8 mouse cellular contexts compared by ENCODE assay signal in the genomic region with DNA sequence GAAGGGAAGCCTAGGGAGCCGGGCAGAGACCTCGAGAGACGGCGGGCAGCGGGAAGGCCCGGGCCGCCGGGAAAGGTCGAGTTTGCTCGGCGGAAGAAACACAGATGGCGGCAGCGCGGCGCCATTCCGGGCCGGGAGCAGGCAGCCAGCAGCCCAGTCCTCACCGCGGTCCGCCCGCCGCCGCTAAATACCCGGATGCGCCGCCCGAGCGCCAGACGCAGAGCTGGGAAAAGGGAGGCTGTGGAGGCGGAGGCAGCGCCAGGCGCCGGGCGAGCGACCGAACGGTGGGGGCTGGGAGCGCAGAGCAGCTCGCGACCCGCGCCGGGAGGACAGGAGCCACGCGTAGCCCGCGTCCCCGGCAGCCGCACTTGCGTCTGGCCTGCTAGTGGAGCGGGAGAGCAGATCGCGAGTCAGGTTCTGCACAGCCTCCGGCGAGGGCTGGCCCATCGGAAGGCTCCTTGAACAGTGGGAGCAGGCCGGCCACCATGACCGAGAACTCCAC. TPM values are rescaled to one million over a fixed set of nuclear protein-coding genes. Genes with fewer than 3 reads are reported as not detected.
A peak's percentile ranks its signal among the peaks of the same experiment; 100 is the strongest.
DNase-seq lines count a peak whose midpoint lies in the region; ATAC-seq lines count a peak whose summit lies in the region.

A gene (plus strand): TSS at position 214 of the 502 bp plus-strand sequence.

- H3K36me3 ChIP-seq in forebrain, embryonic 10.5 days (replicated peaks): no peaks in the 10 kb centered on the region
- no peaks in the 10 kb centered on the region for H3K36me3 ChIP-seq in heart, embryonic 14.5 days (ENCODE audit: control insufficient read depth, insufficient read depth, low read length)
- no peaks in the 10 kb centered on the region for H3K36me3 ChIP-seq in liver, embryonic 12.5 days
- no peaks in the 10 kb centered on the region for H3K36me3 ChIP-seq in splenic B cell, adult 2 months (ENCODE audit: control insufficient read depth, insufficient read depth, low read length, poor library complexity, severe bottlenecking)

- H3K27me3 ChIP-seq in forebrain, embryonic 10.5 days (ENCODE audit: poor library complexity, severe bottlenecking): peaks cover 32% of the 10 kb centered on the region
- H3K27me3 ChIP-seq in heart, embryonic 14.5 days (ENCODE audit: control insufficient read depth, insufficient read depth, low read length): no peaks in the 10 kb centered on the region
- peaks cover 94% of the 10 kb centered on the region for H3K27me3 ChIP-seq in liver, embryonic 12.5 days (replicated peaks)
- no peaks in the 10 kb centered on the region for H3K27me3 ChIP-seq in splenic B cell, adult 2 months (ENCODE audit: control insufficient read depth, insufficient read depth, low read length, poor library complexity, severe bottlenecking)

- H3K9ac ChIP-seq in heart, embryonic 14.5 days (ENCODE audit: low read length): peak within 1 kb of the TSS; percentile 99
- peak within 1 kb of the TSS; percentile 91 for H3K9ac ChIP-seq in liver, embryonic 12.5 days

- peak; percentile 88 for DNase-seq in CD4-positive helper T cell, adult 2 months (ENCODE audit: low read depth, low spot score)
- peak; percentile 58 for DNase-seq in brain, embryonic 18.5 days (ENCODE audit: low read depth, low spot score)
- DNase-seq in forebrain, embryonic 10.5 days (ENCODE audit: extremely low spot score, low spot score): peak; percentile 91
- peak; percentile 96 for DNase-seq in kidney, postnatal 14 days
- peak; percentile 88 for DNase-seq in naive thymus-derived CD4-positive, alpha-beta T cell, adult 2 months (ENCODE audit: low read depth)
- DNase-seq in splenic B cell, adult 2 months (ENCODE audit: low read depth, low spot score): peak; percentile 63

- peak within 1 kb of the TSS; percentile 97 for H3K4me2 ChIP-seq in heart, embryonic 14.5 days (ENCODE audit: low read length)
- peak within 1 kb of the TSS; percentile 89 for H3K4me2 ChIP-seq in liver, embryonic 12.5 days

- H3K4me3 ChIP-seq in forebrain, embryonic 10.5 days: peak within 1 kb of the TSS; percentile 73
- H3K4me3 ChIP-seq in heart, embryonic 14.5 days (ENCODE audit: control insufficient read depth in 1 of 2, insufficient read depth in 1 of 2, low read depth in 1 of 2, low read length in 2 of 2): peak within 1 kb of the TSS; percentile 64 to 81
- H3K4me3 ChIP-seq in liver, embryonic 12.5 days: peak within 1 kb of the TSS; percentile 65

- no peaks in the 10 kb centered on the region for H3K9me3 ChIP-seq in forebrain, embryonic 10.5 days
- no peaks in the 10 kb centered on the region for H3K9me3 ChIP-seq in heart, embryonic 14.5 days (ENCODE audit: control insufficient read depth, low read length)
- no peaks in the 10 kb centered on the region for H3K9me3 ChIP-seq in liver, embryonic 12.5 days (replicated peaks)

- under 1% methylated on average over 58 of the region's 58 CpGs for WGBS in forebrain, embryonic 10.5 days
- whole genome bisulfite sequencing in heart, embryonic 14.5 days: 0% methylated on average over 43 of the region's 58 CpGs
- WGBS in liver, embryonic 12.5 days (ENCODE audit: insufficient replicate concordance): under 1% methylated on average over 58 of the region's 58 CpGs

- peak; percentile 49 for ATAC-seq in heart, embryonic 14.5 days (ENCODE audit: insufficient number of reproducible peaks, insufficient read depth, low FRiP score, low read depth)
- ATAC-seq in liver, embryonic 12.5 days: peak; percentile 38

- peaks cover 71% of the 10 kb centered on the region for H3K4me1 ChIP-seq in forebrain, embryonic 10.5 days
- H3K4me1 ChIP-seq in heart, embryonic 14.5 days (ENCODE audit: control insufficient read depth in 2 of 2, insufficient read depth in 2 of 2, low read length in 2 of 2): peaks cover 24 to 27% of the 10 kb centered on the region in 2 experiments
- peaks cover 61% of the 10 kb centered on the region for H3K4me1 ChIP-seq in liver, embryonic 12.5 days

- peak within 1 kb of the TSS; percentile 99 for H3K27ac ChIP-seq in forebrain, embryonic 10.5 days
- peak within 1 kb of the TSS; percentile 85 to 95 for H3K27ac ChIP-seq in heart, embryonic 14.5 days (replicated peaks in 1 of 2; ENCODE audit: control insufficient read depth in 1 of 2, insufficient read depth in 1 of 2, low read depth in 2 of 2, low read length in 2 of 2)
- H3K27ac ChIP-seq in liver, embryonic 12.5 days: peak within 1 kb of the TSS; percentile 85

RNA-seq across cellular contexts. Expression of the gene that starts here (rescaled TPM):
- polyA plus RNA-seq in forebrain, embryonic 10.5 days (2016; fragmentation: Nextera tagmentation; extraction: Ambion mirVana): 427 and 444 TPM in 2 replicates
- 102 and 117 TPM in 2 replicates for polyA plus RNA-seq in heart, embryonic 14.5 days (2014; fragmentation: Nextera tagmentation; extraction: Ambion mirVana)
- polyA plus RNA-seq in liver, embryonic 12.5 days (2016; fragmentation: Nextera tagmentation; extraction: Ambion mirVana): 114 and 122 TPM in 2 replicates

Comparison
In these comparisons a context has a peak if more than half of its experiments do, and no peak if none do; other contexts are left out.
1. Peak in every context shown above with its lines: DNase-seq, ATAC-seq, H3K4me3 ChIP-seq and H3K27ac ChIP-seq.